Mouse (Mus musculus) midbrain, embryonic 12.5 days (tissue): ENCODE measurements at regions not wholly inside any gene's neighbourhood (a gene's known extent, or its start where the extent isn't known, plus 50 kb on each side); places are given as distances from the start of the nearest gene placed in this dataset.
A peak's percentile ranks its signal among the peaks of the same experiment; 100 is the strongest.

Experiments
- ATAC-seq: fragments of 200-750 bp; cut with Nextera tagmentation; 2 replicates; pipeline ENCODE4 v1.8.0; 2017; ENCODE audit warnings: low read depth, moderate TSS enrichment, moderate library complexity; ENCODE audit not compliant: low FRiP score
- H3K27ac ChIP-seq: fragments of 300-500 bp; sonication (generic); replicated peaks from 2 replicates; pipeline ENCODE4 v1.5.1; 2016; ENCODE audit warnings: mild to moderate bottlenecking
- H3K27me3 ChIP-seq: fragments of 300-500 bp; sonication (generic); 2 replicates; pipeline ENCODE4 v1.6.1; 2016; ENCODE audit warnings: mild to moderate bottlenecking
- H3K36me3 ChIP-seq: fragments of 300-500 bp; sonication (generic); 2 replicates; pipeline ENCODE4 v1.6.1; 2016
- H3K4me1 ChIP-seq: fragments of 300-500 bp; sonication (generic); 2 replicates; pipeline ENCODE4 v1.6.1; 2016
- H3K4me2 ChIP-seq: fragments of 300-500 bp; sonication (generic); replicated peaks from 2 replicates; pipeline ENCODE4 v1.6.1; 2016; ENCODE audit warnings: mild to moderate bottlenecking, moderate library complexity
- H3K4me3 ChIP-seq: fragments of 300-500 bp; sonication (generic); 2 replicates; pipeline ENCODE4 v1.5.1; 2016; ENCODE audit warnings: mild to moderate bottlenecking
- H3K9ac ChIP-seq: fragments of 300-500 bp; sonication (generic); replicated peaks from 2 replicates; pipeline ENCODE4 v1.6.1; 2016; ENCODE audit warnings: mild to moderate bottlenecking, moderate library complexity
- H3K9me3 ChIP-seq: fragments of 300-500 bp; sonication (generic); 2 replicates; pipeline ENCODE4 v1.6.1; 2016; ENCODE audit warnings: mild to moderate bottlenecking
- WGBS: fragments of 180-500 bp; shearing (Covaris S2); methylation state at CpG from one replicate; pipeline ENCODE4 v1.1.7; 2016; 5-methylcytosine and 5-hydroxymethylcytosine counted together

GRCm38 (mm10) chr3:121104571-121105407, 66.7 kb downstream of the Rwdd3 start:
- no peak overlapping the region for H3K27ac ChIP-seq
- peaks cover 9% of the 10 kb centered on the region; the same call in 1 of the 2 replicates for H3K27me3 ChIP-seq
- ATAC-seq = peak; percentile 96
- H3K9ac ChIP-seq = no peak overlapping the region
- H3K4me2 ChIP-seq = peak overlapping the region; percentile 38
- peaks cover 8% of the 10 kb centered on the region for H3K4me1 ChIP-seq
- H3K9me3 ChIP-seq = no peaks in the 10 kb centered on the region
- H3K4me3 ChIP-seq = peak overlapping the region; percentile 13; the same call in 1 of the 2 replicates
- 35% methylated on average over 20 of the region's 20 CpGs for WGBS
- no peaks in the 10 kb centered on the region for H3K36me3 ChIP-seq

GRCm38 (mm10) chr3:121102871-121103270, 68.6 kb downstream of the Rwdd3 start:
- peaks cover 9% of the 10 kb centered on the region; the same call in 1 of the 2 replicates for H3K27me3 ChIP-seq
- no peaks in the 10 kb centered on the region for H3K36me3 ChIP-seq
- WGBS = 78% methylated on average over 11 of the region's 11 CpGs
- H3K4me1 ChIP-seq = peaks cover 8% of the 10 kb centered on the region
- no peak overlapping the region for H3K4me2 ChIP-seq
- no peaks in the 10 kb centered on the region for H3K9me3 ChIP-seq
- no peak overlapping the region for H3K9ac ChIP-seq
- H3K4me3 ChIP-seq = no peak overlapping the region
- 0 out of 2 replicates have a peak overlapping the region, but pooled peaks have one; percentile 20 for H3K27ac ChIP-seq
- ATAC-seq = no peak

GRCm38 (mm10) chr3:121102120-121102519, 69.4 kb downstream of the Rwdd3 start:
- H3K4me3 ChIP-seq = no peak overlapping the region
- no peak overlapping the region for H3K27ac ChIP-seq
- H3K27me3 ChIP-seq = peaks cover 8% of the 10 kb centered on the region; the same call in 1 of the 2 replicates
- no peak for ATAC-seq
- H3K9ac ChIP-seq = no peak overlapping the region
- no peaks in the 10 kb centered on the region for H3K9me3 ChIP-seq
- WGBS = 68% methylated on average over 1 of the region's 1 CpGs
- peaks cover 8% of the 10 kb centered on the region for H3K4me1 ChIP-seq
- no peaks in the 10 kb centered on the region for H3K36me3 ChIP-seq
- H3K4me2 ChIP-seq = no peak overlapping the region

GRCm38 (mm10) chr3:121100211-121100860, 71.2 kb downstream of the Rwdd3 start:
- WGBS = 72% methylated on average over 8 of the region's 8 CpGs
- H3K4me2 ChIP-seq = no peak overlapping the region
- H3K9ac ChIP-seq = no peak overlapping the region
- no peak overlapping the region for H3K27ac ChIP-seq
- no peaks in the 10 kb centered on the region for H3K9me3 ChIP-seq
- peaks cover 8% of the 10 kb centered on the region for H3K4me1 ChIP-seq
- ATAC-seq = no peak
- H3K4me3 ChIP-seq = no peak overlapping the region
- H3K27me3 ChIP-seq = 0 out of 2 replicates have a peak, but pooled peaks cover under 1% of the 10 kb centered on the region
- H3K36me3 ChIP-seq = no peaks in the 10 kb centered on the region

GRCm38 (mm10) chr3:121093509-121093908, 78.0 kb downstream of the Rwdd3 start:
- Histone ChIP-seq H3K9me3 (no peaks in the 10 kb centered on the region), H3K27me3 (no peaks in the 10 kb centered on the region), H3K4me3 (no peak overlapping the region), H3K36me3 (no peaks in the 10 kb centered on the region), H3K9ac (no peak overlapping the region), H3K4me2 (no peak overlapping the region), H3K27ac (no peak overlapping the region), H3K4me1 (no peaks in the 10 kb centered on the region)
- 0 out of 2 replicates have a peak, but pooled peaks have one; percentile 42 for ATAC-seq
- 56% methylated on average over 6 of the region's 6 CpGs for WGBS

- Histone ChIP-seq H3K4me2 (no peak overlapping the region), H3K4me1 (no peaks in the 10 kb centered on the region), H3K9ac (no peak overlapping the region), H3K36me3 (no peaks in the 10 kb centered on the region), H3K4me3 (no peak overlapping the region), H3K27ac (no peak overlapping the region), H3K27me3 (no peaks in the 10 kb centered on the region), H3K9me3 (no peaks in the 10 kb centered on the region)
- ATAC-seq = no peak
- 63% methylated on average over 5 of the region's 5 CpGs for WGBS
Measured at GRCm38 (mm10) chr3:121088724-121089123, 82.8 kb downstream of the Rwdd3 start.

- Histone ChIP-seq H3K27me3 (no peaks in the 10 kb centered on the region), H3K27ac (no peak overlapping the region), H3K9me3 (no peaks in the 10 kb centered on the region), H3K9ac (no peak overlapping the region), H3K4me1 (no peaks in the 10 kb centered on the region), H3K4me3 (no peak overlapping the region), H3K4me2 (no peak overlapping the region), H3K36me3 (no peaks in the 10 kb centered on the region)
- no peak for ATAC-seq
- 87% methylated on average over 5 of the region's 5 CpGs for WGBS
Measured at GRCm38 (mm10) chr3:121068676-121069075, 102.8 kb downstream of the Rwdd3 start.

GRCm38 (mm10) chr3:121035904-121036549, 135.5 kb downstream of the Rwdd3 start:
- WGBS = 47% methylated on average over 9 of the region's 9 CpGs
- H3K27ac ChIP-seq = no peak overlapping the region
- no peaks in the 10 kb centered on the region for H3K4me1 ChIP-seq
- no peak overlapping the region for H3K4me2 ChIP-seq
- no peaks in the 10 kb centered on the region; the same call in 1 of the 2 replicates for H3K27me3 ChIP-seq
- no peak overlapping the region for H3K4me3 ChIP-seq
- no peaks in the 10 kb centered on the region for H3K9me3 ChIP-seq
- peak; percentile 74 for ATAC-seq
- H3K36me3 ChIP-seq = no peaks in the 10 kb centered on the region
- H3K9ac ChIP-seq = no peak overlapping the region

- H3K4me2 ChIP-seq = 0 out of 2 replicates have a peak overlapping the region, but pooled peaks have one; percentile 6
- H3K4me3 ChIP-seq = no peak overlapping the region
- H3K9ac ChIP-seq = no peak overlapping the region
- ATAC-seq = peak; percentile 79
- 39% methylated on average over 9 of the region's 9 CpGs for WGBS
- peaks cover 16% of the 10 kb centered on the region for H3K4me1 ChIP-seq
- H3K9me3 ChIP-seq = no peaks in the 10 kb centered on the region
- H3K36me3 ChIP-seq = no peaks in the 10 kb centered on the region
- H3K27me3 ChIP-seq = no peaks in the 10 kb centered on the region
- peak overlapping the region; percentile 31 for H3K27ac ChIP-seq
Measured at GRCm38 (mm10) chr3:121025546-121026157, 145.8 kb downstream of the Rwdd3 start.

GRCm38 (mm10) chr3:121024810-121025209, 146.7 kb downstream of the Rwdd3 start:
- Histone ChIP-seq H3K4me3 (no peak overlapping the region), H3K27me3 (no peaks in the 10 kb centered on the region), H3K9ac (no peak overlapping the region), H3K36me3 (no peaks in the 10 kb centered on the region), H3K27ac (no peak overlapping the region), H3K9me3 (no peaks in the 10 kb centered on the region), H3K4me1 (peaks cover 16% of the 10 kb centered on the region), H3K4me2 (no peak overlapping the region)
- 48% methylated on average over 8 of the region's 8 CpGs for WGBS
- peak; percentile 48; the same call in 1 of the 2 replicates for ATAC-seq

GRCm38 (mm10) chr3:121021126-121021848, 150.2 kb downstream of the Rwdd3 start:
- ATAC-seq = no peak
- H3K4me1 ChIP-seq = peaks cover 16% of the 10 kb centered on the region
- no peak overlapping the region for H3K9ac ChIP-seq
- no peaks in the 10 kb centered on the region for H3K27me3 ChIP-seq
- H3K4me2 ChIP-seq = no peak overlapping the region
- no peak overlapping the region for H3K4me3 ChIP-seq
- no peaks in the 10 kb centered on the region for H3K36me3 ChIP-seq
- no peaks in the 10 kb centered on the region for H3K9me3 ChIP-seq
- H3K27ac ChIP-seq = no peak overlapping the region
- 88% methylated on average over 4 of the region's 4 CpGs for WGBS
